Mouse (Mus musculus): Measurements from ENCODE around the gene Hypk. TPM values are rescaled to one million over a fixed set of nuclear protein-coding genes. Genes with fewer than 3 reads are reported as not detected.
A peak's percentile ranks its signal among the peaks of the same experiment; 100 is the strongest.

The Hypk gene
- polyA plus RNA-seq, 1 experiment = 3.2 TPM

DNA sequence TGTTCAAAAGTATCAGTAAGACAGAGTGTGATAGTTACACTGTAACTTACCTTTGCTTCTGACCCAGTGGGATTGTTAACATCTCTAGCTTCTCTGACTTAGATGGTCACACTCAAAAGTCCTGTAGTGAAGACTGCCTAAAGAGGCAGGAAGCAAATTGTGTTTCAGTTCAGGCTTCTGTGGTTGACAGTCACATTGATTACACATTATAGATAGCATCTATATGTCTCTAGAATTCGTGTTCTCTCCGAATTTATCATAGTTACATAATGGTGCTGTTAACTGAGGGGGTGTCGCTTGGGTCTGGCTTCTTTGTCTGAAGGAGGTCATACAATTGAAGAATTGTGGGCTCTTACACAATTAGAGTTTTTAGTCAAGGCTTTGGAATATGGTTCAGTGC lies 38.0 kb upstream of the Hypk start:
- 30% methylated on average over 3 of the region's 3 CpGs for WGBS
- Histone ChIP-seq H3K27ac (ENCODE audit: insufficient read depth, low read length) (no peak overlapping the region), H3K4me3 (ENCODE audit: extremely low read depth, insufficient read depth, insufficient read length) (no peak overlapping the region), H3K36me3 (ENCODE audit: control insufficient read depth, insufficient read depth, low read length) (peaks cover 3% of the 10 kb centered on the region; the same call in 1 of the 2 replicates), H3K4me1 (ENCODE audit: control insufficient read depth, insufficient read depth, insufficient read length) (no peaks in the 10 kb centered on the region; the same call in 1 of the 2 replicates), H3K27me3 (ENCODE audit: control insufficient read depth, insufficient read depth, low read length) (no peaks in the 10 kb centered on the region)
- TF ChIP-seq CTCF (IDR thresholded peaks at IDR 0.05; ENCODE audit: extremely low read depth, insufficient read depth, insufficient read length, insufficient replicate concordance) (no peak), POLR2A (IDR thresholded peaks at IDR 0.05; ENCODE audit: low read depth, low read length) (no peak)
- DNase-seq (ENCODE audit: low read depth in 1 of 2, low spot score in 2 of 2) = no peak

- 85% methylated on average over 3 of the region's 3 CpGs for WGBS
Measured at GRCm38 (mm10) chr2:121415591-121415990, 37.5 kb upstream of the Hypk start.

GRCm38 (mm10) chr2:121416356-121416755 lies 36.7 kb upstream of the Hypk start:
- TF ChIP-seq CTCF (IDR thresholded peaks at IDR 0.05; ENCODE audit: extremely low read depth, insufficient read depth, insufficient read length, insufficient replicate concordance) (no peak), POLR2A (IDR thresholded peaks at IDR 0.05; ENCODE audit: low read depth, low read length) (no peak)
- H3K4me1 ChIP-seq (ENCODE audit: control insufficient read depth, insufficient read depth, insufficient read length) = no peaks in the 10 kb centered on the region; the same call in 1 of the 2 replicates
- H3K36me3 ChIP-seq (ENCODE audit: control insufficient read depth, insufficient read depth, low read length) = peaks cover 4% of the 10 kb centered on the region; the same call in 1 of the 2 replicates
- DNase-seq (ENCODE audit: low read depth in 1 of 2, low spot score in 2 of 2) = no peak
- H3K27ac ChIP-seq (ENCODE audit: insufficient read depth, low read length) = no peak overlapping the region; the same call in 1 of the 2 replicates
- 84% methylated on average over 6 of the region's 6 CpGs for WGBS
- H3K4me3 ChIP-seq (ENCODE audit: extremely low read depth, insufficient read depth, insufficient read length) = no peak overlapping the region
- no peaks in the 10 kb centered on the region for H3K27me3 ChIP-seq (ENCODE audit: control insufficient read depth, insufficient read depth, low read length)

More at GRCm38 (mm10) chr2:121415591-121415990, 37.5 kb upstream of the Hypk start:
- TF ChIP-seq CTCF (IDR thresholded peaks at IDR 0.05; ENCODE audit: extremely low read depth, insufficient read depth, insufficient read length, insufficient replicate concordance) (no peak), POLR2A (IDR thresholded peaks at IDR 0.05; ENCODE audit: low read depth, low read length) (no peak)
- no peak for DNase-seq (ENCODE audit: low read depth in 1 of 2, low spot score in 2 of 2)
- Histone ChIP-seq H3K27ac (ENCODE audit: insufficient read depth, low read length) (no peak overlapping the region), H3K27me3 (ENCODE audit: control insufficient read depth, insufficient read depth, low read length) (no peaks in the 10 kb centered on the region), H3K4me3 (ENCODE audit: extremely low read depth, insufficient read depth, insufficient read length) (no peak overlapping the region), H3K36me3 (ENCODE audit: control insufficient read depth, insufficient read depth, low read length) (peaks cover 4% of the 10 kb centered on the region; the same call in 1 of the 2 replicates), H3K4me1 (ENCODE audit: control insufficient read depth, insufficient read depth, insufficient read length) (no peaks in the 10 kb centered on the region; the same call in 1 of the 2 replicates)

- Histone ChIP-seq H3K4me3 (ENCODE audit: extremely low read depth, insufficient read depth, insufficient read length) (no peak overlapping the region), H3K27me3 (ENCODE audit: control insufficient read depth, insufficient read depth, low read length) (no peaks in the 10 kb centered on the region), H3K36me3 (ENCODE audit: control insufficient read depth, insufficient read depth, low read length) (peaks cover 11% of the 10 kb centered on the region), H3K4me1 (ENCODE audit: control insufficient read depth, insufficient read depth, insufficient read length) (no peaks in the 10 kb centered on the region; the same call in 1 of the 2 replicates), H3K27ac (ENCODE audit: insufficient read depth, low read length) (no peak overlapping the region)
- no peak for TF ChIP-seq POLR2A (IDR thresholded peaks at IDR 0.05; ENCODE audit: low read depth, low read length)
- no peak for TF ChIP-seq CTCF (IDR thresholded peaks at IDR 0.05; ENCODE audit: extremely low read depth, insufficient read depth, insufficient read length, insufficient replicate concordance)
- no peak for DNase-seq (ENCODE audit: low read depth in 1 of 2, low spot score in 2 of 2)
- 79% methylated on average over 3 of the region's 3 CpGs for WGBS
Measured at GRCm38 (mm10) chr2:121418476-121418875, 34.6 kb upstream of the Hypk start.

- Histone ChIP-seq H3K4me3 (ENCODE audit: extremely low read depth, insufficient read depth, insufficient read length) (no peak overlapping the region), H3K27ac (ENCODE audit: insufficient read depth, low read length) (no peak overlapping the region), H3K36me3 (ENCODE audit: control insufficient read depth, insufficient read depth, low read length) (peaks cover 13% of the 10 kb centered on the region), H3K4me1 (ENCODE audit: control insufficient read depth, insufficient read depth, insufficient read length) (no peaks in the 10 kb centered on the region), H3K27me3 (ENCODE audit: control insufficient read depth, insufficient read depth, low read length) (no peaks in the 10 kb centered on the region)
- TF ChIP-seq POLR2A (IDR thresholded peaks at IDR 0.05; ENCODE audit: low read depth, low read length) (no peak), CTCF (IDR thresholded peaks at IDR 0.05; ENCODE audit: extremely low read depth, insufficient read depth, insufficient read length, insufficient replicate concordance) (no peak)
- WGBS = 76% methylated on average over 2 of the region's 2 CpGs
- DNase-seq (ENCODE audit: low read depth in 1 of 2, low spot score in 2 of 2) = no peak
Measured at GRCm38 (mm10) chr2:121423166-121423565, 29.9 kb upstream of the Hypk start.

DNA sequence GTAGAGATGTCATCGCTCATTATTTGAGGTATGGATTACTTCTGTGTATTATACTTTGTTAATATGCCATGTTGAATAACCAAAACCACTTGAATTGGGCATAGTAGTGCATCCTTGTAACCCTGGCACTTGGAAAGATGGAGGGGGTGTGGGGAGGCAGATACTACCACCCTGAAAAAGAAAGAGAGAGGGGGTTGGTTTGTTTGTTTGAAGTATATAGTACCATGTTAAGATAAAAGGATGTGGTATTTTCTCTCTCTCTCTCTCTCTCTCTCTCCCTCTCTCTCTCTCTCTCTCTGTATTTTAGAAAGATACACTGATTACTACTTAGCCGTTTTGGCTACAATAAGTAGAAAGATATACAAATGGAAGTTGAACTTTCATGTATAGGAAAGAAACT lies 27.2 kb upstream of the Hypk start:
- Histone ChIP-seq H3K27me3 (ENCODE audit: control insufficient read depth, insufficient read depth, low read length) (no peaks in the 10 kb centered on the region), H3K36me3 (ENCODE audit: control insufficient read depth, insufficient read depth, low read length) (peaks cover 23% of the 10 kb centered on the region), H3K4me1 (ENCODE audit: control insufficient read depth, insufficient read depth, insufficient read length) (no peaks in the 10 kb centered on the region), H3K4me3 (ENCODE audit: extremely low read depth, insufficient read depth, insufficient read length) (no peak overlapping the region), H3K27ac (ENCODE audit: insufficient read depth, low read length) (no peak overlapping the region)
- no peak for DNase-seq (ENCODE audit: low read depth in 1 of 2, low spot score in 2 of 2)
- TF ChIP-seq CTCF (IDR thresholded peaks at IDR 0.05; ENCODE audit: extremely low read depth, insufficient read depth, insufficient read length, insufficient replicate concordance) (no peak), POLR2A (IDR thresholded peaks at IDR 0.05; ENCODE audit: low read depth, low read length) (no peak)
- 85% methylated on average over 2 of the region's 2 CpGs for WGBS

GRCm38 (mm10) chr2:121434854-121435253 lies 18.2 kb upstream of the Hypk start:
- TF ChIP-seq CTCF (IDR thresholded peaks at IDR 0.05; ENCODE audit: extremely low read depth, insufficient read depth, insufficient read length, insufficient replicate concordance) (no peak), POLR2A (IDR thresholded peaks at IDR 0.05; ENCODE audit: low read depth, low read length) (no peak)
- H3K36me3 ChIP-seq (ENCODE audit: control insufficient read depth, insufficient read depth, low read length) = peaks cover 56% of the 10 kb centered on the region
- no peak overlapping the region for H3K27ac ChIP-seq (ENCODE audit: insufficient read depth, low read length)
- DNase-seq (ENCODE audit: low read depth in 1 of 2, low spot score in 2 of 2) = peak in 1 of 2 experiments; percentile 28
- no peaks in the 10 kb centered on the region for H3K4me1 ChIP-seq (ENCODE audit: control insufficient read depth, insufficient read depth, insufficient read length)
- H3K4me3 ChIP-seq (ENCODE audit: extremely low read depth, insufficient read depth, insufficient read length) = no peak overlapping the region
- WGBS = 98% methylated on average over 1 of the region's 1 CpGs
- H3K27me3 ChIP-seq (ENCODE audit: control insufficient read depth, insufficient read depth, low read length) = no peaks in the 10 kb centered on the region
